Mouse (Mus musculus): ENCODE data around the gene Capn15. TPM values are rescaled to one million over a fixed set of nuclear protein-coding genes. Genes with fewer than 3 reads are reported as not detected.
A peak's percentile ranks its signal among the peaks of the same experiment; 100 is the strongest.

The Capn15 gene
- total and polyA plus RNA-seq, 3 experiments: 16.3 to 49.0 (median 18.1) TPM

DNA sequence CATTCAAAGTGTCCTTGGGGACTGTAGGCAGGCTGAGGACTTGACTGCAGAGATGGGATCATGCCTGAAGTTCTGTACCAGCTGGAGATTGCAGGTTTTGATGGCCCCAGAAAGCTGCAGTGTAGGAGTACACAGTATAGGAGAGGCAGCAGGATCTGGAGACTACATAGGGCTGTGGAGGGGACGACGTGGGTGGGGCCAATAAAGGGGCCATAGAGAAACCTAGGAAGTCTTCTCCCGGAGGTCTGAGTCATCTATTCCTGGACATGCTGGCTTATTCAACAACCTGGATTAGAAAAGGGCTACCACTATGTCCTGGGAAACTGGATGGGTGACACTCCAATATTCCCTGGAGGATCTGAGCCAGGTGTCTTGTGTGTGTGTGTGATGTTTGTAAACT lies 29.9 kb downstream of the Capn15 start:
- no peak for DNase-seq

DNA sequence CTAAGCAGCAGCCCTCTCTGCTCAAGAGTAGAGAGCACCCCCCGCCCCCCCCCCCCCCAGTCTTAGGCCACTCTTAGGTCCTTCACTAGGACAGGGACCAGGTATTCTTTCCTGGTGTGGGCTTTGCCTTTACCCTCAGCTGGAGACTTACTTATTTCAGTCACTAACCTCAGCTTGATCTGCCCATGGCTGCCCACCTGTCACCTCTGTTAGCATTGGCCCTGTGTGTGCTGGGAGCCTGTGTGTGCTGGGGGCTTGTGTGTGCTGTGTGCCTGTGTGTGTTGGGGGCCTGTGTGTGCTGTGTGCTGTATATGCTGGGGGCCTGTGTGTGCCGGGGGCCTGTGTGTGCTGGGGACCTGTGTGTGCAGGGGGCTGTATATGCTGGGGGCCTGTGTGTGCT lies 30.9 kb downstream of the Capn15 start:
- DNase-seq: no peak

DNA sequence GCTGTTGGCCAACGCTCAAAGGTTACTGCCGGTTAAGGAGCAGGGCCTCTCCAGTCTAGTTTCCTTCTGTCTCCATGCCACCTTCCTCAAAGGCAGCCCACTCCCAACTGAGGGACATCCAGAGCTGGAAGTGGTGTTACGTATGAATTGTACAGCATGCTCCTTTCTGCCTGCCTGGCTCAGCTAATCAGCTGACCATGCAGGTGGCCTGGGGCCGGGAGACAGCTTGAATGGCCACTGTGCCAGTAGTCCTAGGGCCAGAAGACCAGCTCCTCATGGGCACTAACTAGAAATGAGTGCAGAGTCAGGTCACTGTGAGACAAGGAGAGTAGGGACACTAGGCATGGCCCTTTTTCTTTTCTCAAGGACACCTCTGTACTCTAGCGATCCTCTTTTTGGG lies 32.4 kb downstream of the Capn15 start:
- DNase-seq: no peak

DNA sequence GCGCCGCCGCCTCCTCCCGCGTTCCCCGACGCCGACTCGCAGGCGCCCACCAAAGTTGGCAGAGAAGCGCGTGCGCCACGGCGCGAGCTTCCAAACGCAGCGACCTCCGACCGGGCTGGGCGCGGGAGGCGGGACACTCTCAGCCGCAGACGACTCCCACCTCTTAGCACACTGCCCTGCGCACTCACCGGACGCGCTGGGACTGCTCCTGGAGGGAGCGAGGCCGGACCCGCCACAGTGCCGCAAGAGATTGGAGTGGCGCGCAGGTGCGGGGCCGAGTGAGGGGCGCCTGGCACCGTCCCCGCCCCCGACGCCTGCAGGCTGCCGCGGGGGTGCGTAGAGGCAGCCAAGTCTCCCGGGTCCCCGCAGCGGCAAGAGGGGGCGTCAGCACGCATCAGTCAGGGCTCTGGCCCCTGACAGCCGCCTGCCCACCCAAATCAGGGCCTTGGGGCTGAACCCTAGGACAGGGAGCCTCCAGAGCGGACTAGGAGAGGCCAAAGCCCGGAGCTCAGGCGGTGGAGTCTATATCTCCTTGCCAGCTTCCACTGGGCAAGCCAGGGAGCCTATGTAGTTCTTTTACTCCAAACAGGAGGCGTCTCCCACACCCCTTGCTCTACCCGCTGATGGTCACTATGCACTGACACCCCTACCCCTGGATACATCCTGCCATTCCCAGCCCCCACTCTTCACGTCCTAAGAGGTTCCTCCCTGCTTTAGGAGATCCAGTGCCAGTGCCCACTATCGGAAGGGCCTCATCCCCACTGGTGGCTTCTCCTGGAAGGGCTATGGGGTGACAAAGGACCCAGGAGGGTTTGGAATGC lies 33.6 kb downstream of the Capn15 start, which contains the start of gene A930017K11Rik:
Gene A930017K11Rik, minus strand, starts transcription at position 763 of the 821 bp plus-strand sequence.
- DNase-seq: peak; percentile 30

DNA sequence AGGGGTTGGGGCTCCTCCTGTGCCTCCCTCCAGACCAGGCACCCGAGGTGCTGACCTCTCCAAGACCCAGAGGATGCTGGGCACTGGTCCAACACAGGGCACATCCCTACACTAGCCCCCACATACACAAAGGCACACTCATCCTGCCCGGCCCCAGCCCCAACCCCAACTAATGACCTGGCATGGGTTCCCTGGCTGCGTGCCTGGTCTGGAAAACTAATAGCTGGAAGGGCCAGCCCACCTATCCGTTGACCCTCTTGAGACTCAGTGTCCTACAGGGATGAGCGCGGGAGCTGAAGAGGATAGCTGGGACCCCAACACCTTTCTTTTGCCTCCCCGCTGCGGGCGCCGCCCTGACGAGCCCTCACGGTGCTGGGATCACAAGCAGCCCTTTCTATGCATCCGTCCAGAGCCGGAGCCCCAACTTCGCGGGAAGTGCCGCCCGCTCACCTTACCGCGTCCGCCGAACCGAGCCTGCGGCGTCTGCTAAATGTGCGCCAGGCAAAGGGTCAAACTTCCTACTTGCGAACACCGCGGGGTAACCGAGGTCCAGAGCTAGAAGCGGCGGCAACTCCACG lies 34.3 kb downstream of the Capn15 start:
- no peak for DNase-seq

DNA sequence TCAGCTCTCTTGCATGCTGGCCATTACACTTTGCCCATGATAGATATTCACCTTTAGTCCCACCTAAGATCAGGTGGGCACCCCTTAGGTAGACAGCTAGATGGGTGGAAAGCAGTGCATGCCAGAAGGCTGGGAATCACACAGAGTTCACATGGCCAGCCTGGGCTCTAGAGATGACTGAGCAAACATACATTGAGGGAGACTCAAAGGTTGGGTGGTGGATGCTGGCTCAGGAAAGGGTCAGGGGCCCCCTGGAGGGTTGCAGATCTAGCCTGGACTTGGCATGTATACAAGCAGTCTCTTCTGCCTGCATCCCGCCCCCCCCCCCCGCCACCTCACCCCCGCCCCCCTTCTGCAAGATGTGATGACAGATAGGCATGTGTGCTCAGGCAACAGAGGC lies 34.9 kb downstream of the Capn15 start:
- DNase-seq: no peak

DNA sequence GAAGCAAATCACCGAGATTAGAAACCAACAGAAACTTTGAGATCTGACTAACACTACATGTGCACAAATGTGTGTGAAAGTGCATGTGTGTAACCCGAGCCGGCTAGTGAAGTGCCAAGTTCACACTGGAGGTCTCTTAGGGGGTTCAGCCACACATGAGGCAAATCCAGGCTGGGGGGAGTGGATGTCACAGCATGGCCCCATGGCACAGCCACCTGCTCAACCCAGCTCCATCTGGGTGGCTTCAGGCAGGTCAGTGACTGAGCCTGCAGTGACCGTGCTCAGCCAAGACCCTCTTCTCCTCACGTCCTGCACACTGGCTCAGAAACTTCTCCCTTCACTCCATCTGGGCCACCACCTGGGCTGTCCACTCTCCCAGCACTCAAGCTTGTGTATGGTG lies 35.6 kb downstream of the Capn15 start:
- DNase-seq: no peak

DNA sequence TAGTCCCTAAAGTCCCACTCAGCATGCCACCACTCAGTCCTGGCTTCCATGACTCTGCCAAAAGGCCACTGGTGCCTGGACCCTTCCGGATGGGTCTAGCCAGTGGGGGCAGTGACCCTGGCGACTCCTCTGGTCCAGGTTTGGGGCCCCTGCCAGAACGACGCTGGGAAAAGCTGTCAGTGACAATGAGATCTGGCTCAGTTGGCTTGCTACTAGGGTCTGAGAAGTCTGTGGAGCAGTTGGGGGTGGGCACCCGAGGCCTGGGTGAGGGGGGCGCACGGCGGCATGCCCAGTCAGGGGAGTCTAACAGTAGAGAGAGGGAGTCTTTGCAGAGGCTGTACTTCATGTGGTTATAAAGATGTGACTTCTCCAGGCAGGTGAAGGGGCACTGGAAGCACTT lies 37.5 kb downstream of the Capn15 start:
- DNase-seq: no peak

DNA sequence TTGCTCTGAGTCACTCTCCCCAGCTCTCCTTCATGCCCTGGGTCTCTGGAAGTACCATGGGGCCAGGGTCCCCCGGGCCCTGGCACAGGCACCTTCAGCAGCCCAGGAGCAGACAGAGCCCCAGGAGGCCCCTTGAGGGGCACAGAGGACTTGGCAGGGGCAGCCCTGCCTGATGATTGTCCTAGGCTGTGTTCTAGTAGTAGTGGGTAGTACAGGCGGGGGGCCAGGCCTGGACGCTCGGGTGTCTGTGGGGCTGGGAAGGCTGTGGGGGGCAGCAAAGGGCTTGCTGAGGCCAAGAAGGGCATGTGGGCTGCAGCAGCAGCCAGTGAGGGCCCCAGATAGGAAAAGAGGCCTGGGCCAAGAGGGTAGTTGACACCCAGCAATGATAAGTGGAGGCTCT lies 38.0 kb downstream of the Capn15 start:
- DNase-seq: no peak

DNA sequence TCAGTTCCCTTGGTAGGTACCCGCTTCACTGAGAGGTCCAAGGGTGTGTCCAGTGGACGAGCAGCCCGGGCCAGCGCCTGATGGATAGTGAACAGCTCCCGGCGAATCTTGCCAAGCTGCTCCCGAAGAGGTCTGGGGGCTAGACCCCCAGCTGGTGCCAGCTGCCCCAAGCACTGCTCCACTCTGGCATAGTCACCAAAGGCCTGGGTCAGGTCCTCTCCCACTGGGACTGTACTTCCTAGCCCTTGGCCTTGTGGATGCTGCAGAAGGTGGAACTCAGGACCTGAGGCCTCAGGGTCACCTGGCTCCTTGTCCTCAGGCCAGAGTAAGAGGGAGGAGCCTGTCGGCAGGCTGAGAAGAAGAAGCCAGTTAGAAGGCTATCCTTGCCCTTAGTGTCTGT lies 38.7 kb downstream of the Capn15 start:
- DNase-seq: no peak

DNA sequence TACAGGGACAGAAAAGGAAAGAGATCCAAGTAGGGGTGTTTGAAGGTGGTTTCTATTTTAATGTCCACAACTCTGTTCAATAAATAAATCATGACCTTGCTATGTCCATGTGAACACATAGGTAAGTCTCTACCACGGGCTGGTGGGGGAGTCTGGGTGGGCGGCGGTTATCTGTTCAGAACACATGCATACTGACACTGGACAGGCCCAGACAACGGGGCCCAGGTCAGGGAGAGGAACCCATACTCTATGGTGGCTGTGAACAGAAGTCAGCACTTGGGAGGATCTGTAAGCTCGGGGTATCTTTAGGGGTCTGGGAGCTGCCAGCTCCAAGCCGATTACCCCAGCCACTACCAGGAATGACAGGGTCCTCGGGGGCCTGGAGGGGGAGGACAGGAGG lies 39.2 kb downstream of the Capn15 start:
- no peak for DNase-seq

DNA sequence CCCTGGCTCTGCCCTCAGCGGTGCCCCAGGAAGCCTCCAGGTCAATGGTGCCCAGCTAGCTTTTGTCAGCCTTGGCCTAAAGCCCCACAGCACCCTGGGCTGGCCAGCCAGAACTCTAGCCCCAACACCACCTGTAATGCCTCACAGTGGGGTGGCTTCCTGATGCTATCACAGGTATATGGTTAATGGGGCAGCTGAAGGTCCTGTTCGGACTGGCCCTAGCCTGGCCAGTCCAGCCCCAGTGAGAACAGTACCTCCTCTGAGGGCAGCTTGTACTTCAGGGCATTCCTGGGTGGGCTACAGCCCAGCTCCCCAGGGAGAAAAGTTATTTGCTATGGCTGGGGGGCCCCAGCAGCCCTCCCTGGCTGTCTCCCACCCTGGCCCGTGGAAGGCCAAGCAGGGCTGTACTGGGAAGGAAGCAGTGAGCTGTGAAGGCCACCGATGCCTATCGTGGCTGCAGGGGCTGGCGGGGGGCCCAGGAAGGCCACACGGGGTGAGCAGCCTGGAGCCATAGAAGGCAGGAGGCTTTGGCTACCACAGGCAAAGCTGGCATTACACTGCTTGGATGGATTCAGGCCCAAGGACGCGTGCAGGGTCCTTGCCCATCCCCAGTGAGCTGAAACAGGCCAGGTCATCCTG lies 40.0 kb downstream of the Capn15 start:
- DNase-seq: peak; percentile 71

DNA sequence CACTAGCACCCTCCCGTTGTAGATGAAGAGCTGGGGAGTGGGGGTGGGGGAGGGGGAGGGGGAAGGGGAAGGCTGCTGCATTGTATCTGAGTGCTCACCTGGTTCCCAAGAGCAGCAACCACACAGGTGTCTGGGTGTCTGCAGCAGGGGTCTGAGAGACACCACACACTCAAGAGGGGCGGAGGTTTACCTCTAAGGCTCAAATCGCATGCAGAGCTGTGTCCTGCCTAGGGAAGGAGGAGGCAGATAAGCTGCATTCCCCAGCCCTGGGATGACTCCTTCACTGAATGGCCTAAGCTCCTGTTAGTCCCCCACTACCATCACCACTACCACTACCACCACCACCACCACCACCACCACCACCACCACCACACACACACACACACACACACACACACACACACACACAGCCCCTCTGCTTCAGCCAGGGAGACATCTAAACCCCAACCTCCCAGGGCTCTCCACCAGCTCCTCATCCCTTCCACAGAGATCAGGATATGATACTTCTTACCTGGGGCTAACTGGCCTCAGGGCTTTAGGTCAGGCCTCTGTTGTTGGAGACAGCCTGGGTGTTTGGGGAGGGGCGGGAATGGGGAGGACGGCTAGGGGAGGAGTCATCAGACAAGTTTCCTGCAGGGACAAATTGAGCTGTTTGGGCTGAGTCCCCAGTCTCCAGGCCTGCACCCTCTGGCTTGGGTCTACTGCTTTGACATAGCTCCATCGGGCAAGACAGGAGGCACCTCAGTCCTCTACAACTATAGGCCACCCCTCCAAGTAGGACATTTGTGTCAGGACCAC lies 41.0 kb downstream of the Capn15 start, which contains the start of the genes Pigq and Nhlrc4:
Gene Pigq, minus strand, starts transcription at position 571 of the 798 bp plus-strand sequence.
Gene Nhlrc4, minus strand, starts transcription at position 596 of the 798 bp plus-strand sequence.
- no peak for DNase-seq

DNA sequence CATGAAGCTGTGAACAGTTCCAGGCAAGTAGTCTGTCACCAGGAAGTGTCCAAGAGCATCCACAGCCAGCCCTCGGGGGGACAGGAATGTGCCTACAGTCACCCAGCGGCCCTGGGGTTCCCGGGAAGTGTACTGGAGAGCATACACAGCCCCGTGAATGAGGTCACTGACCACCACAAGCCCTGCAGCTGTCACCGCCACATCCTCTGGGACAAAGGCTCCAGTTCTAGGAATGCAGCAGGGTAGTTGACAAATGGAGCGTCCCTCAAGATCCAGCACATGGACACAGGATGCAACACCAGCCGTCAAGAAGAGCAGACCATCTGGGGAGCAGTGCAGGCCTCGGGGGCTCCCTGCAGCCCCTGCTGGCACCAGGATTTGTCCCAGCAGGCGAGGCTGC lies 41.8 kb downstream of the Capn15 start:
- DNase-seq: no peak

DNA sequence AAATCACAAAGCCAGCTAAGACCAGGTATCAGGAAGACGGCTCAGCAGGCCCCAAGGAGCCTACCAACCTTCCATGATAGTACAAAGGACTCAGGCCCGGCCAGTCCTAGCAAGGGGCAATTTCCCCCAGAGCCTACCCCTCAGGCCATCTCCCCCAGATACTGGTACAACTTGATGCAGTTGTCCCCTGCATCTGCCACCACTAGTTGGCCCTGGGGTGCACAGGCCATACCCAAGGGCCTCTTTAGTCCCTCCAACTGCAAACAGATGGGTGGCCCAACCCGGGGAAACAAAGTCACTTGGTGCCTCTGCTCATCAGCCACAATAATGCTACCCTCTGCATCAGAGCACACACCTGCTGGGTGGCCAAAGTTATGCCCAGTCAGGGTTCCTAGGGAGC lies 42.4 kb downstream of the Capn15 start:
- DNase-seq: no peak

DNA sequence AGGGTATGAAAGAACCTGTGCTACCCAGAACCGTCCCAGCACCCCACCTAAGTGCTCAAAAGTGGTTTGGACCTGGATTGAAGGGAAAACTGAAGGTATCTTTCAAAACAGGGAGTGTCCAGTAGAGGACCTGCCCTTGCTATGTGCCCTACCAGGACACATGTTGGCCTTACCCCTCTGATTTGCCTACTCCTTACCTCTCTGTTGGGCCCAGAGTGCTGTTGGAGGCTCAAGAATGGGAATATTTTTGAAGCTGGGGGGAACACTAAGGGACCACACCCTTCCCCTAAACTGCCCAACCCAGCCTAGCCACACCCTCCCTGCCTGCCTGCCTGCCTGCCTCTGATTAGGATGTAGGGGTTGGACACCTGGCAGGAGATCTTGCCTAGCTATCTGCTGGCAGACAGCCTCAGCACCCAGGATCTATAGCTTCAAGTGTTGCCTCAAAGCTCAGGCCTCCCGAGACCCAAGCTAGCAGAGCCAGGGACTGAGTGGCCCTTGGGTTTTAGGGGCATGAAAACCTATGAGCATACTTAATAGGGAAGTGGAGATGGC lies 42.9 kb downstream of the Capn15 start:
- DNase-seq: no peak

DNA sequence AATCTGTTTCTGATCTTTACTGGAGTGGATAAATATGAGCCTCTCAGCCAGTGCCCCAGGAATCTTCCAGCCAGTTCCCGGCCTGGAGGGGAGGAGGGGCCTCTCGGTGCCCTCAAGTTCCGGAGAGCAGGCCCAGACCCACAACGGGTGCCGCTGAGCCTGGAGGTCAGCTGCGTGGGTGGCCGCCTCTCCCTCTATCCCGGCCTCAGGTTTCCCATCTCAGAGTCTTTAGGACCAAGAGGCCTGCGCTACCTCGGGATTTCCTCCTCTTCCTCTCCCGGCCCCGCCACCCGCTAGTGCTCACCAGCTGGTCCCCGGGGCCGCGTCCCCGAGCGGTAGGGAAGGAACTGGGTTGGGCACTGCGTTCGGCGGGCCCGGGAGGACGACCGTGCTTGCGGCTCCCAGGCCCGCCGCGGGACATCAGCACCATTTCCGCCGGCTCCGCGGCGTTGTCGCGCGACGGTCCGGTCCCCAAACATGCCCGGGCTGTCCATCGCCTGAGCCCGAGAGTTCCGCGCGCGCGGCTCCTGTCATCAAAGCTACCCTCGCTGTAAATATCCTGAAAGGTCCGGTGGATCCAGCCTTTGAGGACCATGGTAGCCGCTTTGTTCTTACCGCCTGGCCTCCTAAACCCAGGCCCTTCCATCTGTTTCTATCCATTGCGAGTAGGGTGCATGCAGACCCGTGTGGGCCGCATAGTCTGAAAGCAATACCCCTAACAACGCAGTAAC lies 43.9 kb downstream of the Capn15 start:
- DNase-seq: peak; percentile 89

DNA sequence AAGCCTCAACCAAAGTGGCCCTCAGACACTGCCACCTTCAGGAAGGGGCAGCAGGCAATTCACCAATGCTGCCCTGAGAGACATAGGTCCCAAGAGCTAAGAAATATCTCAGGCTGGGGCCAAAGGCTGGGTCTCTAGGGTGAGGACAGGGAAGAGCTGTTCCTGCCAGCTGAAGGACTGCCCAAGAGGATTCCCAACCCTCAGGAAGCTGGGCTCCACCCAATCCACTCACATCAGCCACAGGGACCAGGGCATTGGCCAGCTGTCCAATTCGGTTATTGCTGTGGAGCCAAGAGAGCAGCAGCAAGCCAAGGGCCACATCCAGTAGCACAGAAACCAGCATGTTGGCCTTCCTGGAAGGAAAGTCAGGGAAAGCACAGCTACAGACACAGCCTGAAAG lies 51.1 kb downstream of the Capn15 start:
- peak; percentile 30 for DNase-seq

DNA sequence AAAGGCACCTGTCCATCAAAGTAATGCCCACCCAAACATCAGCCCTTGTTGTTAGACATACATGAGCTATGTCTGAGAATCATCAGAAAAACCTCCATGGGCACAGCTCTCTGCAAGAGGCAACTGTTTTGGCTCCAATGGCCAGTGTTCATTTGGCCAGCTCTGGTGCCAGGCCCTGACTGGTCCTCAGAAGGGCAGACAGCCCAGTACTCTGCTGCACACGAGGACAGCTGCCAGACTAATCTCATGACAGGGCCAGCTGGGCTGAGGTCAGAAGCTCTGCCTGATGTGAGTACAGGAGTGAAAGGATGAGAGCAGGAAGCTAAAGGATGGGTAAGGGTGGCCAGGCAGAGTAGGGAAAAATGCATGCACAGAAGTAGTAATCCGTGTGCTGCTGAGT lies 60.2 kb downstream of the Capn15 start:
- DNase-seq: peak; percentile 66

DNA sequence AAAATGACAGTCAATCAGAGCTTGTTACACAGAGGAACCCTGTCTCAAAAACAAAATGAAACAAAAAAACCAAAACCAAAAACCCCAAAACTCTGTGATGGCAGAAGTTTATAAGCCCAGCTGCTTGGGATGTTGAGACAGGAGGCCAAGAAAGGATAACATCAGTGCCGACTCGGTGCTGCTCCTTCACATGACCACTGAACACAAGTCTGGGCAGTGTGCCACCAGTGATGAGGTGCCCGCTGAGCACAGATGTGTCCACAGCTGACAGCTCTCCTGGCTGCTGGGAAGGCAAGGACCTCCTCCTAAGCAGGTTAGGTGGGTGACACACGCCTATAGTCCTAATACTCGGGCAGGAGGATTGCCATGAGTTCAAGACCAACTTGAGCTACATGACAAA lies 63.5 kb downstream of the Capn15 start:
- DNase-seq: no peak
